Mouse (Mus musculus): ENCODE measurements at regions not wholly inside any gene's neighbourhood (a gene's known extent, or its start where the extent isn't known, plus 50 kb on each side); places are given as distances from the start of the nearest gene placed in this dataset.

GRCm38 (mm10) chr3:149392164-149392563, 401.8 kb upstream of the Adgrl2 start:
- Histone ChIP-seq H3K4me3 (ENCODE audit: low read depth, low read length) (no peak overlapping the region), H3K27me3 (ENCODE audit: control insufficient read depth, insufficient read depth, low read length) (no peaks in the 10 kb centered on the region), H3K9ac (ENCODE audit: low read length) (no peak overlapping the region), H3K36me3 (ENCODE audit: control insufficient read depth, insufficient read depth, low read length) (no peaks in the 10 kb centered on the region), H3K4me2 (replicated peaks; ENCODE audit: low read depth) (no peak overlapping the region), H3K27ac (replicated peaks) (no peak overlapping the region), H3K9me3 (ENCODE audit: control insufficient read depth, low read length) (no peaks in the 10 kb centered on the region), H3K4me1 (replicated peaks; ENCODE audit: control insufficient read depth, insufficient read depth) (no peaks in the 10 kb centered on the region)
- TF ChIP-seq CTCF (IDR thresholded peaks at IDR 0.05; ENCODE audit: low read depth), result no peak
- no peak for TF ChIP-seq EP300 (optimal IDR thresholded peaks at IDR 0.05)
- WGBS, result 96% methylated on average over 9 of the region's 9 CpGs
- no peak for ATAC-seq (ENCODE audit: low FRiP score, low TSS enrichment)
- DNase-seq (ENCODE audit: low spot score), result no peak

- DNase-seq (ENCODE audit: low spot score) (no peak), ATAC-seq (ENCODE audit: low FRiP score, low TSS enrichment) (no peak)
- Histone ChIP-seq H3K27me3 (ENCODE audit: control insufficient read depth, insufficient read depth, low read length) (no peaks in the 10 kb centered on the region), H3K9me3 (ENCODE audit: control insufficient read depth, low read length) (no peaks in the 10 kb centered on the region), H3K27ac (replicated peaks) (no peak overlapping the region), H3K4me3 (ENCODE audit: low read depth, low read length) (no peak overlapping the region), H3K4me1 (replicated peaks; ENCODE audit: control insufficient read depth, insufficient read depth) (no peaks in the 10 kb centered on the region), H3K4me2 (replicated peaks; ENCODE audit: low read depth) (no peak overlapping the region), H3K36me3 (ENCODE audit: control insufficient read depth, insufficient read depth, low read length) (no peaks in the 10 kb centered on the region), H3K9ac (ENCODE audit: low read length) (no peak overlapping the region)
- WGBS, result 44% methylated on average over 3 of the region's 3 CpGs
- no peak for TF ChIP-seq CTCF (IDR thresholded peaks at IDR 0.05; ENCODE audit: low read depth)
- TF ChIP-seq EP300 (optimal IDR thresholded peaks at IDR 0.05), result no peak
Measured at GRCm38 (mm10) chr3:149387537-149387936, 397.2 kb upstream of the Adgrl2 start.

- Histone ChIP-seq H3K4me2 (replicated peaks; ENCODE audit: low read depth) (no peak overlapping the region), H3K27ac (replicated peaks) (no peak overlapping the region), H3K4me3 (ENCODE audit: low read depth, low read length) (no peak overlapping the region), H3K9me3 (ENCODE audit: control insufficient read depth, low read length) (no peaks in the 10 kb centered on the region), H3K4me1 (replicated peaks; ENCODE audit: control insufficient read depth, insufficient read depth) (no peaks in the 10 kb centered on the region; the same call in 1 of the 2 replicates), H3K27me3 (ENCODE audit: control insufficient read depth, insufficient read depth, low read length) (no peaks in the 10 kb centered on the region), H3K36me3 (ENCODE audit: control insufficient read depth, insufficient read depth, low read length) (no peaks in the 10 kb centered on the region), H3K9ac (ENCODE audit: low read length) (no peak overlapping the region)
- TF ChIP-seq CTCF (IDR thresholded peaks at IDR 0.05; ENCODE audit: low read depth) (no peak), EP300 (optimal IDR thresholded peaks at IDR 0.05) (no peak)
- WGBS, result 73% methylated on average over 2 of the region's 2 CpGs
- DNase-seq (ENCODE audit: low spot score) (no peak), ATAC-seq (ENCODE audit: low FRiP score, low TSS enrichment) (no peak)
Measured at GRCm38 (mm10) chr3:149386027-149386426, 395.7 kb upstream of the Adgrl2 start.

GRCm38 (mm10) chr3:149385336-149385735, 395.0 kb upstream of the Adgrl2 start:
- no peaks in the 10 kb centered on the region; the same call in 1 of the 2 replicates for H3K4me1 ChIP-seq (replicated peaks; ENCODE audit: control insufficient read depth, insufficient read depth)
- H3K4me2 ChIP-seq (replicated peaks; ENCODE audit: low read depth), result no peak overlapping the region
- no peak overlapping the region for H3K9ac ChIP-seq (ENCODE audit: low read length)
- no peak for DNase-seq (ENCODE audit: low spot score)
- no peak for ATAC-seq (ENCODE audit: low FRiP score, low TSS enrichment)
- H3K9me3 ChIP-seq (ENCODE audit: control insufficient read depth, low read length), result no peaks in the 10 kb centered on the region
- no peak overlapping the region for H3K4me3 ChIP-seq (ENCODE audit: low read depth, low read length)
- H3K27ac ChIP-seq (replicated peaks), result no peak overlapping the region
- 59% methylated on average over 6 of the region's 6 CpGs for WGBS
- H3K27me3 ChIP-seq (ENCODE audit: control insufficient read depth, insufficient read depth, low read length), result no peaks in the 10 kb centered on the region
- H3K36me3 ChIP-seq (ENCODE audit: control insufficient read depth, insufficient read depth, low read length), result no peaks in the 10 kb centered on the region
- no peak for TF ChIP-seq CTCF (IDR thresholded peaks at IDR 0.05; ENCODE audit: low read depth)
- no peak for TF ChIP-seq EP300 (optimal IDR thresholded peaks at IDR 0.05)

GRCm38 (mm10) chr3:149381559-149382245, 391.3 kb upstream of the Adgrl2 start:
- DNase-seq (ENCODE audit: low spot score) (no peak), ATAC-seq (ENCODE audit: low FRiP score, low TSS enrichment) (peak; percentile 42; the same call in 1 of the 2 replicates)
- H3K4me1 ChIP-seq (replicated peaks; ENCODE audit: control insufficient read depth, insufficient read depth), result no peaks in the 10 kb centered on the region; the same call in 1 of the 2 replicates
- H3K4me2 ChIP-seq (replicated peaks; ENCODE audit: low read depth), result no peak overlapping the region
- H3K9me3 ChIP-seq (ENCODE audit: control insufficient read depth, low read length), result no peaks in the 10 kb centered on the region
- H3K27me3 ChIP-seq (ENCODE audit: control insufficient read depth, insufficient read depth, low read length), result no peaks in the 10 kb centered on the region
- H3K4me3 ChIP-seq (ENCODE audit: low read depth, low read length), result no peak overlapping the region
- H3K36me3 ChIP-seq (ENCODE audit: control insufficient read depth, insufficient read depth, low read length), result no peaks in the 10 kb centered on the region
- no peak overlapping the region for H3K9ac ChIP-seq (ENCODE audit: low read length)
- H3K27ac ChIP-seq (replicated peaks), result no peak overlapping the region
- 53% methylated on average over 10 of the region's 10 CpGs for WGBS
- TF ChIP-seq CTCF (IDR thresholded peaks at IDR 0.05; ENCODE audit: low read depth) (no peak), EP300 (optimal IDR thresholded peaks at IDR 0.05) (no peak)

GRCm38 (mm10) chr3:149381051-149381450, 390.7 kb upstream of the Adgrl2 start:
- Histone ChIP-seq H3K27ac (replicated peaks) (no peak overlapping the region), H3K4me3 (ENCODE audit: low read depth, low read length) (no peak overlapping the region), H3K4me1 (replicated peaks; ENCODE audit: control insufficient read depth, insufficient read depth) (no peaks in the 10 kb centered on the region; the same call in 1 of the 2 replicates), H3K9me3 (ENCODE audit: control insufficient read depth, low read length) (no peaks in the 10 kb centered on the region), H3K36me3 (ENCODE audit: control insufficient read depth, insufficient read depth, low read length) (no peaks in the 10 kb centered on the region), H3K4me2 (replicated peaks; ENCODE audit: low read depth) (no peak overlapping the region), H3K9ac (ENCODE audit: low read length) (no peak overlapping the region), H3K27me3 (ENCODE audit: control insufficient read depth, insufficient read depth, low read length) (no peaks in the 10 kb centered on the region)
- no peak for ATAC-seq (ENCODE audit: low FRiP score, low TSS enrichment)
- 68% methylated on average over 6 of the region's 6 CpGs for WGBS
- TF ChIP-seq CTCF (IDR thresholded peaks at IDR 0.05; ENCODE audit: low read depth) (no peak), EP300 (optimal IDR thresholded peaks at IDR 0.05) (no peak)
- no peak for DNase-seq (ENCODE audit: low spot score)
